Mouse (Mus musculus) embryonic facial prominence, embryonic 15.5 days (tissue): Measurements from ENCODE around the gene Cyp2c55. TPM values are rescaled to one million over a fixed set of nuclear protein-coding genes. Genes with fewer than 3 reads are reported as not detected.

ENCODE experiments used
- microRNA-seq: library from miRNA; unstranded; fragments of <30 nt; microRNA quantifications from one replicate; pipeline ENCODE4, GENCODE M21; 2016; ENCODE audit warnings: borderline number of aligned reads
- polyA plus RNA-seq: library from polyadenylated mRNA; unstranded; fragments of >200 nt; fragmentation: Nextera tagmentation; extraction: Ambion mirVana; gene quantifications from 2 replicates; pipeline ENCODE4 v1.2.1, GENCODE M21; 2015

Cyp2c55 gene
- polyA plus RNA-seq, 1 experiment from 2014 or later = not detected

Small RNA genes lying within 50 kb of the gene (microRNA-seq; reads per million reads assigned to microRNA genes)
- gene Gm23800 = not detected

Other genes with a start within 250 kb of the Cyp2c55 start
- gene Noc3l, start 187.8 kb upstream of the Cyp2c55 start, polyA plus RNA-seq = 6.1 and 6.9 TPM in 2 replicates
- 2.8 and 3.6 TPM in 2 replicates for gene Tbc1d12, start 170.4 kb upstream of the Cyp2c55 start, polyA plus RNA-seq
- 35.3 and 37.6 TPM in 2 replicates for gene Hells, start 76.1 kb upstream of the Cyp2c55 start, polyA plus RNA-seq
- not detected in 2 replicates for gene Cyp2c65, start 54.0 kb downstream of the Cyp2c55 start, polyA plus RNA-seq
- not detected in 2 replicates for gene Cyp2c66, start 106.9 kb downstream of the Cyp2c55 start, polyA plus RNA-seq